Mouse (Mus musculus): ENCODE measurements around the gene Fyb.

GRCm38 (mm10) chr15:6710341-6710740 lies 187.7 kb downstream of the Fyb start:
- TF ChIP-seq CTCF (IDR thresholded peaks at IDR 0.05; ENCODE audit: control insufficient read depth, insufficient read depth, insufficient read length) (no peak), MYOG (IDR thresholded peaks at IDR 0.05; ENCODE audit: control insufficient read depth, extremely low read depth, insufficient read length) (no peak)
